Mouse (Mus musculus): Measurements from ENCODE around the gene Ctse. TPM values are rescaled to one million over a fixed set of nuclear protein-coding genes. Genes with fewer than 3 reads are reported as not detected.

Ctse gene
- polyA plus RNA-seq, 1 experiment from 2014 or later, result 0.19 TPM

GRCm38 (mm10) chr1:131703482-131703881 is 65.4 kb downstream of the Ctse start:
- no peak overlapping the region for H3K4me3 ChIP-seq
- WGBS, result 85% methylated on average over 2 of the region's 2 CpGs
- no peak for ATAC-seq (ENCODE audit: insufficient number of reproducible peaks, insufficient read depth, low FRiP score, low TSS enrichment)
- no peaks in the 10 kb centered on the region for H3K36me3 ChIP-seq
- H3K4me1 ChIP-seq, result no peaks in the 10 kb centered on the region
- H3K4me2 ChIP-seq (replicated peaks), result no peak overlapping the region
- no peaks in the 10 kb centered on the region for H3K9me3 ChIP-seq
- H3K9ac ChIP-seq, result no peak overlapping the region
- H3K27ac ChIP-seq, result no peak overlapping the region
- no peaks in the 10 kb centered on the region for H3K27me3 ChIP-seq

- H3K9me3 ChIP-seq, result no peaks in the 10 kb centered on the region
- 22% methylated on average over 4 of the region's 4 CpGs for WGBS
- ATAC-seq (ENCODE audit: insufficient number of reproducible peaks, insufficient read depth, low FRiP score, low TSS enrichment), result no peak
Observed at GRCm38 (mm10) chr1:131708338-131708737, 70.2 kb downstream of the Ctse start.

GRCm38 (mm10) chr1:131711518-131711917 is 73.4 kb downstream of the Ctse start:
- no peaks in the 10 kb centered on the region for H3K36me3 ChIP-seq
- no peaks in the 10 kb centered on the region for H3K4me1 ChIP-seq
- WGBS, result 75% methylated on average over 10 of the region's 10 CpGs
- H3K9me3 ChIP-seq, result no peaks in the 10 kb centered on the region
- no peak for ATAC-seq (ENCODE audit: insufficient number of reproducible peaks, insufficient read depth, low FRiP score, low TSS enrichment)
- H3K4me3 ChIP-seq, result no peak overlapping the region
- H3K4me2 ChIP-seq (replicated peaks), result no peak overlapping the region
- H3K9ac ChIP-seq, result no peak overlapping the region
- H3K27ac ChIP-seq, result no peak overlapping the region
- H3K27me3 ChIP-seq, result no peaks in the 10 kb centered on the region

More at GRCm38 (mm10) chr1:131708338-131708737, 70.2 kb downstream of the Ctse start:
- Histone ChIP-seq H3K4me1 (no peaks in the 10 kb centered on the region), H3K4me2 (replicated peaks) (no peak overlapping the region), H3K4me3 (no peak overlapping the region), H3K9ac (no peak overlapping the region), H3K36me3 (no peaks in the 10 kb centered on the region), H3K27ac (no peak overlapping the region), H3K27me3 (no peaks in the 10 kb centered on the region)

GRCm38 (mm10) chr1:131712386-131712785 is 74.3 kb downstream of the Ctse start:
- Histone ChIP-seq H3K4me2 (replicated peaks) (no peak overlapping the region), H3K9me3 (no peaks in the 10 kb centered on the region), H3K4me1 (no peaks in the 10 kb centered on the region), H3K9ac (no peak overlapping the region), H3K36me3 (no peaks in the 10 kb centered on the region), H3K27me3 (no peaks in the 10 kb centered on the region), H3K27ac (no peak overlapping the region), H3K4me3 (no peak overlapping the region)
- ATAC-seq (ENCODE audit: insufficient number of reproducible peaks, insufficient read depth, low FRiP score, low TSS enrichment), result no peak
- 37% methylated on average over 2 of the region's 2 CpGs for WGBS

GRCm38 (mm10) chr1:131714388-131715337 is 76.6 kb downstream of the Ctse start:
- no peaks in the 10 kb centered on the region for H3K9me3 ChIP-seq
- H3K27ac ChIP-seq, result no peak overlapping the region
- no peaks in the 10 kb centered on the region for H3K27me3 ChIP-seq
- H3K9ac ChIP-seq, result no peak overlapping the region
- H3K4me2 ChIP-seq (replicated peaks), result no peak overlapping the region
- WGBS, result 63% methylated on average over 20 of the region's 20 CpGs
- ATAC-seq (ENCODE audit: insufficient number of reproducible peaks, insufficient read depth, low FRiP score, low TSS enrichment), result no peak
- H3K36me3 ChIP-seq, result no peaks in the 10 kb centered on the region
- H3K4me1 ChIP-seq, result no peaks in the 10 kb centered on the region
- no peak overlapping the region for H3K4me3 ChIP-seq

GRCm38 (mm10) chr1:131718952-131719694 is 81.0 kb downstream of the Ctse start:
- no peaks in the 10 kb centered on the region for H3K27me3 ChIP-seq
- no peak overlapping the region for H3K4me2 ChIP-seq (replicated peaks)
- no peak overlapping the region for H3K27ac ChIP-seq
- H3K4me3 ChIP-seq, result no peak overlapping the region
- no peaks in the 10 kb centered on the region for H3K4me1 ChIP-seq
- no peak for ATAC-seq (ENCODE audit: insufficient number of reproducible peaks, insufficient read depth, low FRiP score, low TSS enrichment)
- H3K36me3 ChIP-seq, result no peaks in the 10 kb centered on the region
- H3K9ac ChIP-seq, result no peak overlapping the region
- no peaks in the 10 kb centered on the region for H3K9me3 ChIP-seq
- 54% methylated on average over 16 of the region's 16 CpGs for WGBS

- H3K27me3 ChIP-seq, result no peaks in the 10 kb centered on the region
- no peak overlapping the region for H3K9ac ChIP-seq
- no peak overlapping the region for H3K4me3 ChIP-seq
- H3K9me3 ChIP-seq, result no peaks in the 10 kb centered on the region
- no peak overlapping the region for H3K4me2 ChIP-seq (replicated peaks)
- WGBS, result 87% methylated on average over 3 of the region's 3 CpGs
- no peaks in the 10 kb centered on the region for H3K4me1 ChIP-seq
- H3K36me3 ChIP-seq, result no peaks in the 10 kb centered on the region
- ATAC-seq (ENCODE audit: insufficient number of reproducible peaks, insufficient read depth, low FRiP score, low TSS enrichment), result no peak
- H3K27ac ChIP-seq, result no peak overlapping the region
Observed at GRCm38 (mm10) chr1:131721989-131722388, 83.9 kb downstream of the Ctse start.

GRCm38 (mm10) chr1:131723549-131723948 is 85.4 kb downstream of the Ctse start:
- H3K9me3 ChIP-seq, result no peaks in the 10 kb centered on the region
- H3K27ac ChIP-seq, result no peak overlapping the region
- H3K27me3 ChIP-seq, result no peaks in the 10 kb centered on the region
- no peak overlapping the region for H3K4me2 ChIP-seq (replicated peaks)
- H3K4me1 ChIP-seq, result no peaks in the 10 kb centered on the region
- 68% methylated on average over 4 of the region's 4 CpGs for WGBS
- H3K4me3 ChIP-seq, result no peak overlapping the region
- ATAC-seq (ENCODE audit: insufficient number of reproducible peaks, insufficient read depth, low FRiP score, low TSS enrichment), result no peak
- H3K9ac ChIP-seq, result no peak overlapping the region
- H3K36me3 ChIP-seq, result no peaks in the 10 kb centered on the region

Other genes with a start within 250 kb of the Ctse start
- gene Srgap2, start 111.0 kb upstream of the Ctse start, polyA plus RNA-seq (2016; fragmentation: Nextera tagmentation; extraction: Ambion mirVana), result 15.9 and 18.3 TPM in 2 replicates
- 3.4 and 3.8 TPM in 2 replicates for gene Fam72a, start 110.4 kb upstream of the Ctse start, polyA plus RNA-seq (2016; fragmentation: Nextera tagmentation; extraction: Ambion mirVana)
- not detected in 2 replicates for gene Avpr1b, start 39.1 kb upstream of the Ctse start, polyA plus RNA-seq (2016; fragmentation: Nextera tagmentation; extraction: Ambion mirVana)
- 1.0 and 1.3 TPM in 2 replicates for gene Rab7b, start 50.4 kb downstream of the Ctse start, polyA plus RNA-seq (2016; fragmentation: Nextera tagmentation; extraction: Ambion mirVana)
- gene Slc26a9, start 105.7 kb downstream of the Ctse start, polyA plus RNA-seq (2016; fragmentation: Nextera tagmentation; extraction: Ambion mirVana), result 0.08 and 0.25 TPM in 2 replicates
- 0.24 and 0.32 TPM in 2 replicates for gene Pm20d1, start 159.1 kb downstream of the Ctse start, polyA plus RNA-seq (2016; fragmentation: Nextera tagmentation; extraction: Ambion mirVana)
- 13.9 and 15.1 TPM in 2 replicates for gene Slc41a1, start 189.2 kb downstream of the Ctse start, polyA plus RNA-seq (2016; fragmentation: Nextera tagmentation; extraction: Ambion mirVana)
- gene Rab29, start 228.9 kb downstream of the Ctse start, polyA plus RNA-seq (2016; fragmentation: Nextera tagmentation; extraction: Ambion mirVana), result 18.7 and 18.9 TPM in 2 replicates

Data from embryonic facial prominence, embryonic 12.5 days (tissue).